Mouse (Mus musculus) forebrain, embryonic 15.5 days (tissue): ENCODE data around the gene Plekha4. TPM values are rescaled to one million over a fixed set of nuclear protein-coding genes. Genes with fewer than 3 reads are reported as not detected.
"Not testable (repeated sequence)": the region's sequence is repeated elsewhere in the genome, so short reads cannot be mapped to it uniquely, and the experiment has no call there.

Experiments used
- ATAC-seq: fragments of 200-750 bp; cut with Nextera tagmentation; replicated peaks from 2 replicates; pipeline ENCODE4 v1.8.0; 2017; ENCODE audit warnings: mild to moderate bottlenecking, moderate TSS enrichment, moderate library complexity
- H3K27ac ChIP-seq: fragments of 300-500 bp; sonication (generic); replicated peaks from 2 replicates; pipeline ENCODE4 v1.5.1; 2015; ENCODE audit warnings: mild to moderate bottlenecking, inconsistent platforms
- H3K27me3 ChIP-seq: fragments of 300-500 bp; sonication (generic); 2 replicates; pipeline ENCODE4 v1.6.1; 2015; ENCODE audit warnings: inconsistent platforms
- H3K36me3 ChIP-seq: fragments of 300-500 bp; sonication (generic); 2 replicates; pipeline ENCODE4 v1.6.1; 2015; ENCODE audit warnings: mild to moderate bottlenecking, inconsistent platforms
- H3K4me1 ChIP-seq: fragments of 300-500 bp; sonication (generic); 2 replicates; pipeline ENCODE4 v1.6.1; 2015; ENCODE audit warnings: inconsistent platforms
- H3K4me2 ChIP-seq: fragments of 300-500 bp; sonication (generic); replicated peaks from 2 replicates; pipeline ENCODE4 v1.6.1; 2015; ENCODE audit warnings: mild to moderate bottlenecking, inconsistent platforms
- H3K4me3 ChIP-seq: fragments of 300-500 bp; sonication (generic); 2 replicates; pipeline ENCODE4 v1.5.1; 2015; ENCODE audit warnings: mild to moderate bottlenecking, inconsistent platforms
- H3K9ac ChIP-seq: fragments of 300-500 bp; sonication (generic); replicated peaks from 2 replicates; pipeline ENCODE4 v1.6.1; 2015; ENCODE audit warnings: mild to moderate bottlenecking, inconsistent platforms
- H3K9me3 ChIP-seq: fragments of 300-500 bp; sonication (generic); 2 replicates; pipeline ENCODE4 v1.6.1; 2016; ENCODE audit warnings: inconsistent platforms
- WGBS: fragments of 180-500 bp; shearing (Covaris S2); methylation state at CpG from one replicate; pipeline ENCODE4 v1.1.7; 2015; ENCODE audit warnings: mixed read lengths; 5-methylcytosine and 5-hydroxymethylcytosine counted together
- polyA plus RNA-seq: library from polyadenylated mRNA; unstranded; fragments of >200 nt; fragmentation: Nextera tagmentation; extraction: Ambion mirVana; gene quantifications from 2 replicates; pipeline ENCODE4 v1.2.1, GENCODE M21; 2015

Gene Plekha4
- polyA plus RNA-seq, 1 experiment from 2014 or later, result 0.92 TPM

DNA sequence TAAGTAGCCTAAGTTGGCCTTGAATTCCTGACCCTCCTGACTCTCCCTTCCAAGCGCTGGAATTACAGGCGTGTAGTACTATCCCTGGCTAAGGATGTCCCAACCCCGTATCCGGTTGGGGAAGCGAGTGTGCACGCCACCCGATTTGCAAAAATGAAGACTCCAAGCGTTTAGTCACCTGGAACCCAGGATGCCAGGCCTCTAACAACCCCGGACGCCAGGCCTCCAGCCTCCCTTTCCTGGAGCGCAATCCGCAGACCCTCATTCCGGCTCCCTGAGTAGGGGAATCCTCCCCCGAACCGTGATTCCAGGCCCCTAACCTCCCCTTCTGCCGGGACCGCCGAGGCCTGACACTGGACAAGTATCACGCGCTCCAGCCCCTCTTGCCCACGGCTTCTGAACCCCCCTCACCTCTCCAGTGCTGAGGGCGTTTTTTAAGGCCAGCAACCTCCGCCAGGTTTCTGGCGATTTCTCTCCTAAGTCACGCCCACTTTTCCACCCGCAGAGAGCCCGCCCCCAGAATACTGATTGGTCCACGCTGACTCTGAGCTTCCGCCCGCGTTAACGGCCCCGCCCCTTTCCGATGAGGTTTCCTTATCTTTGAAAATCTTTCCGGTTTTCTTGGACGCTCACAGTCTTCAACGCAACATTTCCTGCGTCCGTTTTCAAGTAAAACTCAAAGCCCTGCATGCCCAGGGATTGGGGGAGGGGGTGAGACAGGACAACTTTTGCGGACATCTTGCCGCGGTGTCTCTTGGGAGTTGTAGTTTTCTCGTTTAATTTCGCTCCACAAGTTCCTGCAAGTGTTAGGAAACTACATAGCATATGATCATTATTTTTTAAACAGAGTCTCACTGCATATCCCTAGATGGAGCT, 16.0 kb upstream of the Plekha4 start, which contains the start of gene Nucb1:
Gene Nucb1, minus strand, starts transcription at position 495 of the 876 bp plus-strand sequence.
- Histone ChIP-seq H3K4me2 (peak within 1 kb of the TSS; percentile 93), H3K36me3 (peaks cover 4% of the 10 kb centered on the region; the same call in 1 of the 2 replicates)
- ATAC-seq, result peak; percentile 92

DNA sequence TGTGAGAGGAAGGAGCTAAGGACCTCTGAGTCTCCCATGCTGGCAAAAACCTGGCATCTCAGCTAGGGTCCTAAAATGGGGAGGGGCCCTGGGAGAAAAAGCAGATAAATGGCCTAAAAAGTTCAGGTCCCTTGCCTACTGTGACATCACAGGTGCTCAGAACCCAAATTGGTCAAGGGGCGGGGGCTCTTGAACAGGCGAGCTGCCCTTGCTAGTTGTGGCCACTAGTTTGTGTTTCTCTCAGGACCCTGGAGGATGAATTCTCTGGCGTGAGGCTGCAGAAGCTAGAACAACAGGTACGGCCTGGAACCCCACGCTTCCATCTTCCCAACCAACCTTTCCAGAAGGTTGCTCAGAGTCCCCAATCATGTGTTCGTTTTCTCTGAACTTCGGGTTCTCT, 11.7 kb upstream of the Plekha4 start:
- Histone ChIP-seq H3K9ac (no peak overlapping the region), H3K27ac (no peak overlapping the region), H3K27me3 (no peaks in the 10 kb centered on the region), H3K9me3 (no peaks in the 10 kb centered on the region), H3K4me3 (no peak overlapping the region), H3K4me1 (peaks cover 4% of the 10 kb centered on the region), H3K36me3 (no peaks in the 10 kb centered on the region), H3K4me2 (no peak overlapping the region)
- 78% methylated on average over 7 of the region's 7 CpGs for WGBS
- ATAC-seq, result no peak

More for the DNA sequence above, 16.0 kb upstream of the Plekha4 start, which contains the start of gene Nucb1:
- under 1% methylated on average over 44 of the region's 44 CpGs for WGBS
- H3K9ac ChIP-seq, result peak within 1 kb of the TSS; percentile 82
- H3K9me3 ChIP-seq, result no peaks in the 10 kb centered on the region
- H3K4me1 ChIP-seq, result peaks cover 14% of the 10 kb centered on the region
- H3K27ac ChIP-seq, result peak within 1 kb of the TSS; percentile 84
- no peaks in the 10 kb centered on the region for H3K27me3 ChIP-seq
- peak within 1 kb of the TSS; percentile 93 for H3K4me3 ChIP-seq

DNA sequence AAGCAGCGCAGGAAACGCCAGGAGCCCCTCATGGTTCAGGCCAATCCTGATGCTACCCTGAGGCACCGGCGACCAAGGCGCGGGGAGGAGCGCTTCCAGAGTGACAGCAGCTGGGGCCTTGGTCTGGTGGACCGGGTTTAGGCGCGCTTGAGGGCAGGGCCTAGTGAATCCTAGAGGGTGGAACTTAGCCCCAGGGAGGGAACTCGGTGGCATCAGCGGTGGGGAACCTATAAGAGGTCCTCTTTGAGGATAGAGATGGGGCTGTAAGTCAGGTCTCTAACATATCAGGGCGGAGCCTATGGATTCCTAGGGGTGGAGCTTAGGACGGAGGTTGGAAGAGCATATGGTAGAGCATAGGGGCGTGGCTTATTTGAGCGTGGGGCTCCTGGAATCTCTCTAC, 10.7 kb upstream of the Plekha4 start:
- H3K9ac ChIP-seq, result no peak overlapping the region
- WGBS, result 33% methylated on average over 16 of the region's 16 CpGs
- no peak overlapping the region for H3K4me2 ChIP-seq
- no peak overlapping the region for H3K4me3 ChIP-seq
- no peak for ATAC-seq
- no peak overlapping the region for H3K27ac ChIP-seq
- H3K36me3 ChIP-seq, result no peaks in the 10 kb centered on the region
- no peaks in the 10 kb centered on the region for H3K9me3 ChIP-seq
- H3K27me3 ChIP-seq, result no peaks in the 10 kb centered on the region
- H3K4me1 ChIP-seq, result no peaks in the 10 kb centered on the region

DNA sequence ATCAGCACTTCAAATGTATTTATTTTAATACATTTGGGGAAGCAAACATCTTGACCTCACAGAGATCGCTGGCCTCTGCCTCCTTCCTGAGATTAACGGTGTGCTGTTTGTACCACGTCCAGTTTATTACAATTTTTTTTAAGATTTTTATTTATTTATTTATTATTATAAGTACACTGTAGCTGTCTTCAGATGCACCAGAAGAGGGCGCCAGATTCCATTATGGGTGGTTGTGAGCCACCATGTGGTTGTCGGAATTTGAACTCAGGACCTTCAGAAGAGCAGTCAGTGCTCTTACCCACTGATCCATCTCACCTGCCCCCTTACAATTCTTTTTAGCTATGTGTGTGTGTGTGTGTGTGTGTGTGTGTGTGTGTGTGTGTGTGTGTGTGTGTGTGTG, 9.3 kb upstream of the Plekha4 start:
- H3K9ac ChIP-seq, ATAC-seq, H3K36me3 ChIP-seq, H3K4me1 ChIP-seq, H3K27ac ChIP-seq, H3K27me3 ChIP-seq, H3K4me3 ChIP-seq, H3K4me2 ChIP-seq, H3K9me3 ChIP-seq: not testable (repeated sequence)
- WGBS, result 73% methylated on average over 5 of the region's 5 CpGs

DNA sequence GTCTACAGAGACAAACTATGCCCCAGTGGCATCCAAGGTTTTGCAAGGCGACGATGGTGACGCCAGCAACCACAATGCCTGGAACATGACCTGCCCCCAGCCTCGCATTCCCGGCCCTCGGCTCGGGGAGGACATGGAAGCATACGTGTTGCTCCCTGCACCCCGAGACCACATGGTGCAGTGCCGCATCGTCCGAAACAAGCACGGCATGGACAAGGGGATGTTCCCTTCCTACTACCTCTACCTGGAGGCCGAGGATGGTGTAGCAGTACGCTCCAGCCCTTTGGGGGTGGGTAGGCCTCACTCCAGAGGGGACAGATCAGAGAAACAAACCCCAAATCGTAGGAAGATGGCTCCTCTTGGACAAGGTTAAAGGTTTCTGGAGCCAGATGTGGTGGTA, 7.5 kb upstream of the Plekha4 start:
- no peak for ATAC-seq
- WGBS, result 91% methylated on average over 16 of the region's 16 CpGs

DNA sequence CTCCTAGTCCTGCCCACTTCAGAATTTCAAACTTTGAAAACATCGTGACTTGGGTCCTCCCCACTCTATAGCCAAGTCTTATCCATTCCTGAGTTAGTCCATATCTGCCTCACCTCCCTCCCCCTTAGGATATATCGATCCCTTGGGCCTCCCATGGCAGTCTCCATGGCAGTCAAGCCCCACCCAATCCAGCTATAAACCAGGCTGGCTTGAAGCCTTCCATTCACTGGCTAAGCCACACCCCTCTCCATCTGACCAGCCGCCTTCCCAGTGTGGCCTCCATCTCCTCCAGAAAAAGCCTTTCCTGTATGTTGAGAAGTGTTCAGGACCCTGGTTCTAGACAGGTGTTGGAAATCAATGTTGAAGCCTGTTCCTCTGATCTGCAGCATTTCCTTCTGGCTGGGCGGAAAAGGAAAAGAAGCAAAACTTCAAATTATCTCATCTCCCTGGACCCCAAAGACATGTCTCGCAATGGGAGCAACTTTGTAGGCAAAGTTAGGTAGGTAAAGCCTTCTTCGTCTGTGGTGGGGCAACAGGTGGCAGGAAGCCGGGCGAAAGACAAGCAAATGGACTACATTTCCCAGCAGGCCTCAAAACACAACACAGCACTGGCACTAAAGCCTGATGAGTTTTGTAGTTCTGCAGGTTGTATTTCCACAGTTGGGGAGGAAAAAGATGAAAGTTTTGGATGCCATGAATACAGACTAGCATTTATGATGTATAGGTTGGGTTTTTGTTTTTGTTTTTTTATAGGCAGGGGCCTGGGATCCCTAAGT, 6.6 kb upstream of the Plekha4 start:
- no peaks in the 10 kb centered on the region for H3K9me3 ChIP-seq
- ATAC-seq, result no peak
- no peaks in the 10 kb centered on the region for H3K36me3 ChIP-seq
- no peaks in the 10 kb centered on the region for H3K27me3 ChIP-seq
- no peak overlapping the region for H3K9ac ChIP-seq
- WGBS, result 78% methylated on average over 8 of the region's 8 CpGs
- H3K4me3 ChIP-seq, result no peak overlapping the region
- peaks cover 18% of the 10 kb centered on the region for H3K4me1 ChIP-seq
- H3K4me2 ChIP-seq, result no peak overlapping the region
- no peak overlapping the region for H3K27ac ChIP-seq

More for the DNA sequence above, 7.5 kb upstream of the Plekha4 start:
- H3K36me3 ChIP-seq, result no peaks in the 10 kb centered on the region
- H3K9ac ChIP-seq, result no peak overlapping the region
- no peak overlapping the region for H3K4me3 ChIP-seq
- no peak overlapping the region for H3K27ac ChIP-seq
- no peak overlapping the region for H3K4me2 ChIP-seq
- no peaks in the 10 kb centered on the region for H3K9me3 ChIP-seq
- peaks cover 14% of the 10 kb centered on the region for H3K4me1 ChIP-seq
- no peaks in the 10 kb centered on the region for H3K27me3 ChIP-seq

DNA sequence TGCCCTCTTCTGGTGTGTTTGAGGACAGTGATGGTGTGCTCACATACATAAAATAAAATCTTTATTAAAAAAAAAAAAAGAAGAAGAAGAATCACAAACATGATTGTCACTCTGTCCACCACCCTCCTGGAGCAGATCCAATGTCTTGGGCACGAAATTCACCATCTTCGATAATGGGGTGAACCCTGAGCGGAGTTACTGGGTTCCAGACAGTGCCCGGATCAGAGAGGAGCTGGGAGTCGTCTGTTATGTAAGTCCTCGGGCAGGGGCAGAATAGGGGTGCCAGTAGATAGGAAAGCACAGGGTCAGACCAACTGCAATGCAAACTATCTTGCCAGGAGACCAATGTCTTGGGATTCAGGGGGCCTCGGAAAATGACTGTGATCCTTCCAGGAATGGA, 5.5 kb upstream of the Plekha4 start:
- Histone ChIP-seq H3K27me3 (no peaks in the 10 kb centered on the region), H3K9ac (no peak overlapping the region), H3K4me2 (no peak overlapping the region), H3K36me3 (no peaks in the 10 kb centered on the region), H3K27ac (no peak overlapping the region), H3K4me3 (no peak overlapping the region), H3K4me1 (peaks cover 28% of the 10 kb centered on the region), H3K9me3 (no peaks in the 10 kb centered on the region)
- no peak for ATAC-seq
- 93% methylated on average over 7 of the region's 7 CpGs for WGBS

DNA sequence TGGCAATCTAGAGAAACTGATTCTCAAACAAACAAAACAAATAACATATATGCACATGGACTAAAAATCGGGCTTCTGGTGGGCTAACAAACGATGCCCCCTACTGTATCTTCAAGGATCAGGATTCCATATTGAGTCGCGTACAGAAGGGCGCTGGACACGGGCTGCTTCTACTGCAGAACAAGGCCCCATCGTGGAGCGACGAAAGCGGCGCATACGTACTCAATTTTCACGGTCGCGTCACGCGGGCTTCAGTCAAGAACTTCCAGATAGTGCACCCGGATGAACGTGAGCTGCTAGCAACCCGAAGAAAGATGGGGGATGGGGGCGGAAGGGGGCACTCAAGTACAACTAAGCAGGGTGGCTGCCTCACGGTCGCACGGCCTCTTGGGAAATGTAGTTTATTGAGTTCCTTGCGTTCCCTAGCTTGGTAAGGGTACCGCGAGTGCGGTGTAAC, 4.4 kb upstream of the Plekha4 start:
- under 1% methylated on average over 28 of the region's 28 CpGs for WGBS
- Histone ChIP-seq H3K4me3 (peak overlapping the region; percentile 56), H3K27ac (peak overlapping the region; percentile 91), H3K9ac (peak overlapping the region; percentile 54), H3K4me2 (peak overlapping the region; percentile 51), H3K36me3 (no peaks in the 10 kb centered on the region), H3K9me3 (no peaks in the 10 kb centered on the region), H3K4me1 (peaks cover 29% of the 10 kb centered on the region), H3K27me3 (no peaks in the 10 kb centered on the region)
- ATAC-seq, result peak; percentile 87

DNA sequence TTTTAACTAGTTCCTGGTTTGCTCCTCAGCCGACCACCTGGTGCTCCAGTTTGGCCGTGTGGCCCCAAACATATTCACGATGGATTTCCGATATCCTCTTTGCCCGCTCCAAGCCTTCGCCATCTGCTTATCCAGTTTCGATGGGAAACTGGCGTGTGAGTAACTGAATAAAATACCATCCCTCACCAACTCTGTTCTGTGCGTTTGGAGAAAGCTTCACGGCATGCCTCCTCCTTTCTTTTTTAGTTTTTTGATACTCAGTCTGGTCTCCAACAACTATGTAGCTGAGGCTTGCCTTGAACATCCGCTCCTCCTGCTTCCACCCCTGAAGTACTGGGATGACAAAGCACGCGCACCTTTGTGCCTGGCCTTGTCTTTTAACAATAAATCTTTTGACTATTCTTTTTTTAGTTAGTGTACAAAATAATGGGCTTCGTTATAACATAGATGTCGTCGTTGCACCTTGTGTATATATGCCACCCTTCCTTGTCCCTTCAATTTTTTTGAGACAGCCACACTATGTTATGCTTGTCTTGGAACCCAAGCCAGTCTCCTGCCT, 3.9 kb upstream of the Plekha4 start:
- H3K4me3 ChIP-seq, result peak overlapping the region; percentile 56
- H3K9ac ChIP-seq, result 0 out of 2 replicates have a peak overlapping the region, but pooled peaks have one; percentile 16
- H3K27me3 ChIP-seq, result no peaks in the 10 kb centered on the region
- peak overlapping the region; percentile 51 for H3K4me2 ChIP-seq
- 52% methylated on average over 16 of the region's 16 CpGs for WGBS
- 0 out of 2 replicates have a peak, but pooled peaks have one; percentile 5 for ATAC-seq
- 0 out of 2 replicates have a peak overlapping the region, but pooled peaks have one; percentile 91 for H3K27ac ChIP-seq
- H3K4me1 ChIP-seq, result peaks cover 29% of the 10 kb centered on the region
- no peaks in the 10 kb centered on the region for H3K36me3 ChIP-seq
- no peaks in the 10 kb centered on the region for H3K9me3 ChIP-seq

DNA sequence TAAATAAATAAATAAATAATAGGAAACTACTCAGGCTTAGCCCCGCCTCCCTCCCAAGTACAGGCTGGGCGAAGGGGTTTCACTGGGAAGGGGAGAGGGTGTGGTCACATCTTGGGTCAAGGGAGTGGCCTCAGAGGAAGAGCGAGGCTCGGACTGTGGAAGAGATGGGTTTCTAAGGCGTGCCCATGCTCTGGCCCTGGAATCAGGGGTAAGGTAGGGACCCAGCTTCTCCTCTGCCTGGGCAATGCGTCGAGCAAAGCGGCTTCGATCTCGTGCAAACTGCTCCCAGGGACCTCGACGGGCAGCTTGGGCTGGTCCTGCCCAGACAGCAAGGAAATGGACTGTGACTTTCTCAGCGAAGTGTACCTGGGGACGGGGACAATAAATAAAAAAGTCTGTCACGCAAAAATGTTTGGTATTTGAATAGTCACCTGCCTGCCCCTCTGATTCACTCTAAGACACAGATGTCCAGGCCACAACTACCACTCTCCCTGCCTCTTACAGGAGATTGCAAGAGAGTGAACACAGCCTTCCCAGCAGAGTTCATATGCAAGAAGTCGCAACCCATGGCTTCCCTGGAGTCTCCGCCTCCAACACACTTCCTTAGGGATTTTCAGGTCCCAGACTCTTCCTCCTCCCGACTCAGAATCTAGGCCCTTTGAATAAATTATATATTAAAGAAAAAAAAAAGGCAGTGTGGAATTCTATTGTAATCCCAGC, 3.0 kb upstream of the Plekha4 start:
- Histone ChIP-seq H3K4me2 (no peak overlapping the region), H3K4me1 (peaks cover 29% of the 10 kb centered on the region), H3K9ac (no peak overlapping the region), H3K27me3 (no peaks in the 10 kb centered on the region), H3K4me3 (no peak overlapping the region), H3K36me3 (no peaks in the 10 kb centered on the region), H3K9me3 (no peaks in the 10 kb centered on the region), H3K27ac (no peak overlapping the region)
- 80% methylated on average over 18 of the region's 18 CpGs for WGBS
- no peak for ATAC-seq

DNA sequence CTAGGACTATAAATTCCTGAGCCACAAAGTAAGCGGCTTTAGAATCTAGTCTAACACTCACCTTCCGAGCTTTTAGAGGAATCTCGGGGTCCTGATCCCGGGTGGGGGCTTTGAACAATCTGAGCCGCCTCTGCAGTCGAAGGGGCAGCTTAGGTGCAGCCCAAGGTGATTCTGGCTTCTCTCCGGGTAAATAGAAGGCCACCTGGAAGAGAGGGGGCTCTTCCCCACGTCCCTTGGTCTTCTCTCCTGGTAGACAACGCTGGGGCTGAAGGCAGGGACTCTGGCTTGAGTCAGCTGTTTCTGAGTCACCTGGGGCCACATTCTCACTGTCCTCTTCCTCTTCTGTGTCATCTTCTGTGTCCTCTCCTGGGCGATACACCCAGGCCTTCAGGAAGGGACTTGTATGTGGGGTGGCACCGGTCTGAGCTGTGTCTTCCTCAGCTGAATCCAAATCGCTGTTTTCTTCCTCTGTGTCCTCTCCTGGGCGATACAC, 2.4 kb upstream of the Plekha4 start:
- Histone ChIP-seq H3K9ac (no peak overlapping the region), H3K27me3 (no peaks in the 10 kb centered on the region), H3K36me3 (no peaks in the 10 kb centered on the region), H3K27ac (no peak overlapping the region), H3K4me3 (no peak overlapping the region), H3K9me3 (no peaks in the 10 kb centered on the region), H3K4me1 (peaks cover 29% of the 10 kb centered on the region), H3K4me2 (no peak overlapping the region)
- WGBS, result 89% methylated on average over 13 of the region's 13 CpGs
- ATAC-seq, result no peak
